Mouse (Mus musculus) testis, adult 2 months (tissue): ENCODE data around the gene Bcl2l10. TPM values are rescaled to one million over a fixed set of nuclear protein-coding genes. Genes with fewer than 3 reads are reported as not detected.
A peak's percentile ranks its signal among the peaks of the same experiment; 100 is the strongest.

Experiments
- H3K27ac ChIP-seq: fragments of 200-500 bp; 2 replicates; pipeline ENCODE4 v1.5.1; 2012; ENCODE audit warnings: low read depth, low read length; ENCODE audit not compliant: control insufficient read depth, insufficient read depth
- H3K27me3 ChIP-seq: fragments of 200-500 bp; 2 replicates; pipeline ENCODE4 v1.6.1; 2012; ENCODE audit warnings: mild to moderate bottlenecking, low read length, moderate library complexity; ENCODE audit not compliant: control insufficient read depth, insufficient read depth
- H3K36me3 ChIP-seq: fragments of 200-500 bp; 2 replicates; pipeline ENCODE4 v1.6.1; 2012; ENCODE audit warnings: mild to moderate bottlenecking, low read length; ENCODE audit not compliant: control insufficient read depth, insufficient read depth
- H3K4me1 ChIP-seq: fragments of 200-500 bp; 2 replicates; pipeline ENCODE4 v1.6.1; 2012; ENCODE audit warnings: low read length; ENCODE audit not compliant: control insufficient read depth, insufficient read depth
- H3K4me3 ChIP-seq: fragments of 200-500 bp; 2 replicates; pipeline ENCODE4 v1.5.1; 2012; ENCODE audit warnings: low read depth, mild to moderate bottlenecking, low read length, moderate library complexity, mixed read lengths; ENCODE audit not compliant: control insufficient read depth
- CTCF ChIP-seq: fragments of 200-500 bp; IDR thresholded peaks from 2 replicates; pipeline ENCODE4 v1.5.1; 2012; ENCODE audit warnings: low read depth, mild to moderate bottlenecking, inconsistent platforms, low read length, moderate library complexity; ENCODE audit not compliant: control insufficient read depth, insufficient read depth, insufficient replicate concordance
- POLR2A ChIP-seq: fragments of 200-500 bp; IDR thresholded peaks from 2 replicates; pipeline ENCODE4 v1.6.1; 2012; ENCODE audit warnings: low read depth, mild to moderate bottlenecking, inconsistent platforms, low read length, moderate library complexity; ENCODE audit not compliant: control insufficient read depth
- polyA plus RNA-seq: library from polyadenylated mRNA; depleted of rRNA; stranded (reverse); fragments of >200 nt; gene quantifications from 2 replicates; pipeline ENCODE4 v1.2.3, GENCODE M21; 2012

The Bcl2l10 gene
- polyA plus RNA-seq, 1 experiment: not detected

DNA sequence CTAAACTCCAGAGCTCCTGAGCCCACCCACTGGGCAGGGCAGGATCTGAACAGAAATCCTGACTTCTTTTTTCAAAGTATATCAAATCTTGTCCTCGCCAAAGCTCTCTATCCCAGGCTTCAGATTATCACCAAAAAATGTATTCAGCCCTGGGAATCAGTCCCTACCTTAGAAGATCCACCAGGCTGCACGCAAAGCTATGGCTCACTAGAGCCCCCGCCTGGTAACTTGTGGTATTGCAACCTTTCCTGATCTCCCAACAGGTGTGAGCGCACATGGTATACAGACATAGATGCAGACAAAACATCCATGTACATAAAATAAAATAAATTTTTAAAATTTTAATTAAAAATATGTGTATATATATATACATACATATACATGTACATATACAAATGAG, 35.5 kb upstream of the Bcl2l10 start:
- H3K4me1 ChIP-seq: peaks cover 9% of the 10 kb centered on the region
- no peak overlapping the region for H3K4me3 ChIP-seq
- TF ChIP-seq POLR2A (no peak), CTCF (peak; percentile 81; the same call in 1 of the 2 replicates)
- no peak overlapping the region for H3K27ac ChIP-seq
- no peaks in the 10 kb centered on the region for H3K27me3 ChIP-seq
- H3K36me3 ChIP-seq: no peaks in the 10 kb centered on the region

DNA sequence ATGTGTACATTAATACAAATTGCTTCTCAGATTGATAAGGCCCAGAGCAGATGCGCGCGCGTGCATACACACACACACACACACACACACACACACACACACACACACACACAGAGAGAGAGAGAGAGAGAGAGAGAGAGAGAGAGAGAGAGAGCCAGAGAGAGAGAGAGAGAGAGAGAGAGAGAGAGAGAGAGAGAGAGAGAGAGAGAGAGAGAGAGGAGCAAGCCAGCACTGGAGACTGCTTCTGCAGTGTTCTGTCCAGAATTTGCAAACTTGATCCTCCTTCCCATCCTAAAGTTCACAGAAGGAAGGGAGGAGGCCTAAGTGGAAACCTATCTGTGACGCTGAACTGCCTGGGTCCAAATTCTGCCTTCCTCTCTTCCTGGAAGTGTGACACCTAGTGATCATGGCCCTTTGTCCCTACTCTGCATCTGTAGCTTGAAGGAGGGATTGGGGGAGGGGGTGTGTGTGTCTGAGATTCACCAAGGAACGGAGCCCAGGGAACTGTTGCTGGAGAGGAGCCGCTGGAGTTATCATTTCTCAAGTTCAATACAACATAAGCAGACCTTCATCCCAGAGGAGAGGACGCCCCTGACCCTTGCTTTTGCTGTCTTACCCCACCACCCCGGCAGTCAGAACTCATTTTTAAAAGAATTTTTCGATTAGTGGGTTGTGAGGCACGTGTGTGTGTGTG, 34.3 kb upstream of the Bcl2l10 start:
- Histone ChIP-seq H3K36me3 (no peaks in the 10 kb centered on the region), H3K4me3 (peak overlapping the region; percentile 66), H3K27ac (no peak overlapping the region), H3K27me3 (no peaks in the 10 kb centered on the region), H3K4me1 (peaks cover 9% of the 10 kb centered on the region)
- TF ChIP-seq CTCF: no peak
- TF ChIP-seq POLR2A: no peak

DNA sequence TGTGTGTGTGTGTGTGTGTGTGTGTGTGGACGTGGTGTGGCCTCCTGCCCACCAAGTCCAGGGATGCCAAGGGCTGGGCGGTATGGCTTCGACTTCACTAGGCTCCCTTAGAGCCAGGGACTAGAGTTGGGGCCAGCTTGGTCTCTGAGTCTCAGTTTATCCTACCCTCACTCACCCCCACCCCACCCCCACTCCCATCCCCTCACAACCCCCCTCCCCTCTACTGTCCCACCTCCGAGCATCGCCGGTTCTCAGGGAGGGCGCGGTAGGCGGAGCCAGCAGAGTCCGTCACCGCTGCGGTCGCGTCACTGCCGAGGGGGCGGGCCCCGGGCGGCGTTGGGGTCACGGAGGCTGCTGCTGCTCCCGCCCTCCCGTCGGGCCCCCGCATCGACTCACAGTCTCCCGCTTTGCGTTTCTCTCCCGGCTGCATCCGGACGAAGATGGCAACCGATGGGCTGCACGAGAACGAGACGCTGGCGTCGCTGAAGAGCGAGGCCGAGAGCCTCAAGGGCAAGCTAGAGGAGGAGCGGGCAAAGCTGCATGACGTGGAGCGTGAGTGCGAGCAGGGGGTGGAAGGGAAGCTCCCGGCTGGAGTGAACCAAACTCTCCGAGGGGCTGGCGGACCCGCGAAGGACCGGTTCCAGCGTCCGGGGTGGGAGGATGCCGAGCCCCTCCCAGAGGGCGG, 33.6 kb upstream of the Bcl2l10 start:
- H3K4me3 ChIP-seq: peak overlapping the region; percentile 87
- H3K27me3 ChIP-seq: no peaks in the 10 kb centered on the region
- H3K4me1 ChIP-seq: peaks cover 11% of the 10 kb centered on the region
- H3K27ac ChIP-seq: 0 out of 2 replicates have a peak overlapping the region, but pooled peaks have one; percentile 9
- H3K36me3 ChIP-seq: no peaks in the 10 kb centered on the region
- TF ChIP-seq CTCF (no peak), POLR2A (peak; percentile 32; the same call in 1 of the 2 replicates)

DNA sequence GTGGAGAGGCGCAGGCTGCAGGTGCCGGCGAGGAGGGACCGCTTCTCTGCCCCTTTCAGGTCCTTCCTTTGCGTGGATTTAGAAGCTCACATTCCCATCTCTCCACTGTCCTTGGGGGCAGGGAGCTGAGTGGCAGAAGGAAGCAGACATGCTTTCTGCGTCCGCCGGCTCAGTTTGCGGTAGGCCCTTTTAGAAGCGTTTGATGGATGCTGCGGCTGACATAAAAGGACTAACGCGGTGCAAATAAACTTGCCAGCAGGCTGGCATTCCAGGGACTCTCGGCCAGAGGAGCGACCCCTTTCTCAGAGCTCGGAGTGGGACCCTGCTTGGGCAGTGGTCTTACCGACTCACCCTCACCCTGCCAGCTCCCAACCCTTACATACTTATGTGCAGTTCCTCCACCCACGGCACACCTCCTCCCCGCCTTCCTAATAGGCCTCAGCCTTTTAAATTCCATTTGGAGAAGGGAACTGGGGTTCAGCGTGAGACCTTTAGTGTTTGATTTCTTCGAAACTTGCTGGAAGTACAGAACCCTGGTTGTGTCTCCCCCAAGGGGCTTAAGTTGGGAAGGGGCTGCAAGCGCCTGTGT, 32.9 kb upstream of the Bcl2l10 start:
- H3K36me3 ChIP-seq: no peaks in the 10 kb centered on the region
- TF ChIP-seq POLR2A (no peak), CTCF (no peak)
- no peak overlapping the region for H3K27ac ChIP-seq
- H3K4me3 ChIP-seq: peak overlapping the region; percentile 87
- H3K27me3 ChIP-seq: no peaks in the 10 kb centered on the region
- peaks cover 11% of the 10 kb centered on the region for H3K4me1 ChIP-seq

DNA sequence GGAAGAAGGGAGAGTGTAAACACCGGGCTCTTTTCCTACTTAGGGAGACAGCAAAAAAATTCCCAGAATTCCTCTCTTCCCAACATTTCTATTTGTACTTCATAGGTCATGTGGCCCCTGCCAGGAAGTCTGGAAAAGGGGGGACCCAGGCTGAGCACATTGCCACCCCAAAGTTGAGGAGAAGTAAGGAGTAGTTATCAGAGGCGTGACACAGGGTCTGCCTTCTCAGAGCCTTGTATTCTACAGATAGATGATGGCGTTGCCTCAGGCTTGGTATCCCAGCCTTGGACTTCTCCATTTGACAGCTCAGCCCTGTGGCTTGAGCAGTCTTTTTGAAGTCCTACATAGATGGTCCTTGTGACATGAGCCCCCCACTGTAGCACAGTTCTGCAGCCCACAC, 32.3 kb upstream of the Bcl2l10 start:
- Histone ChIP-seq H3K36me3 (no peaks in the 10 kb centered on the region), H3K4me1 (peaks cover 11% of the 10 kb centered on the region), H3K27me3 (no peaks in the 10 kb centered on the region), H3K4me3 (no peak overlapping the region), H3K27ac (no peak overlapping the region)
- no peak for TF ChIP-seq CTCF
- TF ChIP-seq POLR2A: no peak

DNA sequence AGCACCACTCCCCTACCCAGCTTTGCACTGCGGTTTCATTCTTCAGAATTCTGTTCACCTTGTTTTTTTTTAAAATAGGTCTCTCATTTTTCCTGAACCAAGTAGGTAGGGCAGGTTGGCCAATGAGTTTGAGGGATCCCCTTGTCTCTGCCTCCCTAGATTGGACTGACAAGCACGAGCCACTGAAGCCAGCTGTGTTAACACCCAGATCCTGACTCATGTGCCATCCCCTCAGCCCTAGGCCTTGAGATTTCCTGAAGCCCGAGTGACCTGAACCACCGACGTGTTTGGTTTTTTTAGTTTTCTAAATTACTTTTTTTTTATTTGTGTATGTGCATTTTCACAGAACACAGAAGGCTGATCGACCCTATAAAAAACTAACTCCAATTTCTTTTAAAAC, 30.8 kb upstream of the Bcl2l10 start:
- Histone ChIP-seq H3K4me1 (peaks cover 11% of the 10 kb centered on the region), H3K27ac (no peak overlapping the region), H3K36me3 (no peaks in the 10 kb centered on the region), H3K4me3 (no peak overlapping the region), H3K27me3 (no peaks in the 10 kb centered on the region)
- TF ChIP-seq POLR2A (no peak), CTCF (no peak)

DNA sequence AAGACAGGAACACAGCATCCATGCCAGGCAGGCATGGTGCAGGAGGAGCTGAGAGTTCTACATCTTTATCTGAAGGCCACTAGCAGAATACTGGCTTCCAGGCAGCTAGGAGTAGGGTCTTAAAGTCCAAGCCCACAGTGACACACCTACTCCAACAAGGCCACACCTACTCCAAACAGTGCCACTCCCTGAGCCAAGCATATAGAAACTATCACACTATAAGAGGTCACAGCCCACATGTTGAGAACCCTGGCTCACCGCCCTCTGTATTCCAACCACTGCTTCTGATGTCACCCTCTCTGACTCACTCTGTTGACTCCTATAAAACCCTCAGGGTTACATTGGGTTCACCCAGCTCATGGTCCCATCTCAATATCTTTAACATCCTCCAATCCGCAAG, 29.4 kb upstream of the Bcl2l10 start:
- Histone ChIP-seq H3K36me3 (no peaks in the 10 kb centered on the region), H3K4me1 (peaks cover 11% of the 10 kb centered on the region), H3K27ac (no peak overlapping the region), H3K4me3 (no peak overlapping the region), H3K27me3 (no peaks in the 10 kb centered on the region)
- no peak for TF ChIP-seq POLR2A
